Mouse (Mus musculus) liver, embryonic 14.5 days (tissue): ENCODE data around the gene 1700025C18Rik.

Source experiments
- CTCF ChIP-seq: IDR thresholded peaks from 2 replicates; pipeline ENCODE4 v1.5.1; 2016; ENCODE audit warnings: antibody characterized with exemption, low read depth, control low read depth
- EP300 ChIP-seq: IDR thresholded peaks from 2 replicates; pipeline ENCODE4 v1.6.1; 2016; ENCODE audit warnings: antibody characterized with exemption, low read depth

DNA sequence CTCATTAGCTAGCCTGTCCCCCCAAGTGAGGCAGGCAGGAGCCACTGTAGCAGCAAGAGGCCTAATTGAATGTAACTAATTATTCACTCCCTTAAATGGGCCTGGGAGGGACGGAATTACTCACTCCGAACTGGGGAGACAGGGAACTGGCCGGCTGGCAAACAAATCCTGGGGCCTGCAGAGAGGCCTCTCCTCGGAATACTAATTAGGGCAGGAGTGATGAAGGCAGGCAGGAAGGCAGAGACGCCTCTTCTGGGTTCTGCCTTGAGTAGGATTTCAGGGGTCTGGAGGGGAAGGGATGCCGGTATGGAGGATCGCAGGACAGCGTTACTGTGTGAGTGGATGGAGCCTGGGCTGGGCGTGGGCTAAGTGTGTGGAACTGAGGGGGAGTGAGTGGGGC is 13.5 kb downstream of the 1700025C18Rik start:
- TF ChIP-seq CTCF (no peak), EP300 (no peak)
